Mouse (Mus musculus): ENCODE measurements around the gene Cavin4.
"Not testable (repeated sequence)": the region's sequence is repeated elsewhere in the genome, so short reads cannot be mapped to it uniquely, and the experiment has no call there.

Cavin4 gene

DNA sequence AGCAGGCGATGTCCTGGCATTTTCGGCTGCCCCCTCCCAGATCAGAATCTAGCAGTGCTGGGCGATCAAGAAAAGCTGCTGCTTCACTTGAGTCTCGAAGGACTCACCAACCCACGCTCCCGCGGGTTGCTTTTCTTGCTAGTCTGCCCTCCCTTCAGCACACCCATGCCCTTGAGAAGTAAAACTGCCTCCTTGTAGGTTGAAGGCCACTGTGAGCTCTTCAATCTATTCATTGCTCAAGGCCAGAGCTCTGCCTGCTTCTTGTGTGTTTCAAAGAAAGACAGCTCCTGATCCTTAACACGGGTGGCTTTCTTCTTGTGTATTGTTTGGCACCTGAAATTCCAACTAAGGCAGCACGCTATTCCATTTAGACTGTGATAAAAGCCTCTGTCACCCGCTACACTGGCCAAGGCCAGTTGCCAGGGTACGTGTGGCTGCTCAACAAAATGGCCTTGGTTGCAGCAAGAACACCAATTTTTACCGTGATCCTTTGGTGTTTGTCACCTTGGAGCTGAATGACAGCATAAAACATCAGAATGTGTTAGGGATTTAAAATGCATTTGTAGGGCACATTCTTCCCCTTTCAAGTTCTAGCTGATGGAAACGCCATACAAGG lies 13.4 kb downstream of the Cavin4 start:
- no peak for DNase-seq

- no peak for DNase-seq
Measured at GRCm38 (mm10) chr4:48677276-48677675, 14.0 kb downstream of the Cavin4 start.

- no peak for DNase-seq
Measured at GRCm38 (mm10) chr4:48677812-48678211, 14.5 kb downstream of the Cavin4 start.

GRCm38 (mm10) chr4:48678793-48679192 lies 15.5 kb downstream of the Cavin4 start:
- DNase-seq: no peak

DNA sequence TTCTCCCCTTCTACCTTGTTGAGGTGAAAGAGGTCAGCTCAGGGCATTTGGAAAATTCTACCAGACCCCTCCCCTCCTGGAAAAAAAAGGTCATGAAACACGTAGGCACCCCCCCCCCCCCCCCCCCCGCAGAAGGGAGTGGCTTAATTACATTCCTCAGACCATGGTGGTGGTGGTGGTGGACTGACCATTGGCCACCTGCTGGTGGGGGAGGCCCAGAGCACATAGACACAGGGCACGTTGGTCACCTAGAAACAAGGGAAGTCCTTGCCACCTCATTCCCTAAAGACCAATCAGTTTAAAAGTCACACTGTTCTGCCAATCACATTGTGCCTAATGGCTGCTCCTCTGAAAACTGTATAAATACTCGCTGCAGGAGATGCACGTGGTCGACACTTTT lies 16.4 kb downstream of the Cavin4 start:
- DNase-seq: not testable (repeated sequence)

GRCm38 (mm10) chr4:48680214-48680613 lies 16.9 kb downstream of the Cavin4 start:
- no peak for DNase-seq

GRCm38 (mm10) chr4:48680648-48681343 lies 17.5 kb downstream of the Cavin4 start:
- no peak for DNase-seq

DNA sequence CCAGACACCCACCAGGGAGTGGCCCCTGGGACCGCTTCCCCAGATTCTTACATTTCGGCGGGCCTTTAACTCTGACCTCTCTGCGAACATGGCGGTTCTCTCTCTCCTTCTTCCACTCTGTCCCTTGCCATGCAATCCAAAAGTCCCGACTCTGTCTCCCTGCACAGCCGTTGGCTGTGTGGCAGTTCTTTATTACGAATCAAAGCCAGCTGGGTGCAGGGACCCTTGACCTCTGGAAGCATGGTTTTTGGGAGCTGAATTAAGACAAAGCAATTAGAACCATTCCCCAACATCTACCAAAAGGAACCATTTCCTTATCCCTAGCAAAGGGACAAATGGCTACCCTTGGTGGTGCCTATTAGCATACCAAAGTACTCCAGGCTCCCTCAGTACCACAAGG lies 19.8 kb downstream of the Cavin4 start:
- DNase-seq: no peak

GRCm38 (mm10) chr4:48683633-48684209 lies 20.4 kb downstream of the Cavin4 start:
- DNase-seq: not testable (repeated sequence)

DNA sequence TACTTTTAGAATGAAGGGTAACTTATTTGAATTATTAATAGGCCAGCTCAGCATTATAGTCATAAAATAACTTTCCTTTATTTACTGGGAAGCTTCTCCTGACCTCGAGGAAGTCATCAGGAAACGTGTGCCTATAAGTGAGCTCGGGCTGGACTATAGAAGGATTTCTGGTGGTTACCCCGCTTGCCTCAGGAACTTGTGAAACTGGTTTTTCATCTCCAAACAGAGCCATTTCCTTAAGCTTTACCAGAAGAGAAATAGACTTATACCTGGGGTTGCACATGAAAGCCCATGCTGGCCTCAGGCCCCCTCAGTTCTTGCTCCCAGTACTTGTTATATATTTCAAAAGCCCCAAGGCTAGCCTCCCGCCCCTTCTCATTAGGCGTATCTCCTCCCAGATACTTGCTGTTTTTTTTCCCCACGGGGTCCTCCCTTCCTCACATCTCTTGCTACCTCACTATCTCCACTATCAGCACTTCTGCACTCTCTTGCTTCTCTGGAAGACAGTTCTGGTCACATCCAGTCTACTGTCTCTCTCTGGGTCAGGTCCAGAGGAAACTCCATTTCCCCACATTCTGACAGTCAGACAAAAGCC lies 21.4 kb downstream of the Cavin4 start:
- no peak for DNase-seq

DNA sequence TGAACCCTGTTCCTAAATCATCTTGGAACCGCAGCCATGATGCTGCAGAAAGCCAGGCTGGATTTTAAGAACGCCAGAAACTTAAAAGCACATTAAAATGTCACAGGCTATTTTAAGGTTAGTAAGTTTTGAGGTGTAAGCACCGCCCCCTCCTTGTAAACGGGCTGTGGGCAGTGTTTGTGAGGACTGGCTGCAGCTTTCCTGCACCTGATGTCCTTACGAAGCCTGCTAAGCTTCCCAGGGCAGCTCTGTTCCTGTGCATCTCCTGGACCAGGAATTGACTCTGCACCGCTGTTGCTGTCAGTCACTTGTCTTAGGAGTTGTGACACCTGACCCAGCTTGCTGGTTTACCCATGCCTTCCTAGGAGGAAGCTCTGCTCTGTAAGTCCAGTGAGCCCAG lies 24.8 kb downstream of the Cavin4 start:
- DNase-seq: no peak

DNA sequence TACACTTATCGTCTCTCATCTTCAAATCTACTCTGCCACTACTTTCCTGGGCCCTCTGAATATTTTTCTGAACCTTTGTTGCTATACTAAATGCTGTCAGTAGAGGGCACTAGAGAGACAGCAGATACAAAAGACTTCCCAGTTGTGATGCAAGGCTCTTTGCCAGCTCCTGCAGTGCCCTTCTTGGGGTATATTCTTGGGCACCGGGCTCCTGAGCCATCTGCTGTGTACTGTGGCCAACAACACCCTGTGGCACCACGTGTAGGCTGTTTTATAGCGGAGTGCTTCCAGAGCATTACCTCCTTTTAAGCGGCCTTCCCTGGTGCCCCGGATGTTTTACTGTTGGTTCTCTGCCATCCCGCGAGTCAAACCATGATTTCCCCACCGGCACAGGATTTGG lies 27.3 kb downstream of the Cavin4 start:
- DNase-seq: peak; percentile 69

DNA sequence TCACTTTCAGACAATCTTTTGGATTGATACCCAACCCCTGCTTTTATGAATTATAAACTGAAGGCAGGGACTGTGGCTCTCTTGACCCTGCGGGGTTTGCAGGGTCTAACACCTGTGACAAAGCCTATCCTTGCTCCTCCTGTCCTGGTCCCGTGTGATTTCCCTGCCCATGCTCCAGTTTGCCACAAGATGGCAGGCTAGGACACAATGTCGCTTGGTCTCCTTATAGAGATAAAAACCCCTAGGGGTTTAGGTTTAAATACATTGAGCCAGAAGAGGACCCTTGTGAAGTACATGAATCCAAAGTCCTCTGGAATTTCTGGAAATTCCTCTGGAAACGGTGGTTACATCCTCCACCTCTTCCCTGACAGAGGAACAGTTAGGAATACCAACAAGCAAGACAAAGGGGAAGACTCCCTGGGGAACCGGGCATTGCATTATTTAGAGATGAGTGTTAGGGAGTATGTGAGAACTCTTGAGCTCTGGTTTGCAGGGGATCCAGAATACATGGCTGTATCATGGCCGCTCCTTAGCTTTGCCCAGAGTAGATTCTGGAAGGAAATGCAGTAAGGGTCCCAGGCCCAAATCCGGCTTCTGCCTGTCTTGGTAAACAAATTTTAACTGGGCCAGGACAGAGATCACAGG lies 28.6 kb downstream of the Cavin4 start:
- DNase-seq: peak; percentile 47

GRCm38 (mm10) chr4:48692736-48693292 lies 29.5 kb downstream of the Cavin4 start:
- no peak for DNase-seq

DNA sequence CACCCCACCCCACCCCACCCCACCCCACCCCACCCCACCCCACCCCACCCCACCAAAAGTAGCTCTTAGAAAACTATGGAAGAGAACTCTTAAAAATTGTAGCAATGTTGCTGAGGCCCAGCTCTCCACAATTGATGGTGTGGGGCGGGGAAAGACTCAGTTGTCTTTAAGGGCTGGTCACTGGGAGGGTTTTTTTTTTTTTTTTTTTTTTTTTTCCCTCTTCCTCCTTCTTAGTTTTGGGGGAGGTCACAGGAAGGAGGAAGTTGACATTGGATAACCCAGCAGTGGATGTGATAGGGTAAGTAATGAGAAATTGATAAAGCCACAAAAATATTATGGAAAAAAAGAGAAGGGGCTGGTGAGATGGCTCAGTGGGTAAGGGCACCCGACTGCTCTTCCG lies 33.4 kb downstream of the Cavin4 start:
- no peak for DNase-seq

DNA sequence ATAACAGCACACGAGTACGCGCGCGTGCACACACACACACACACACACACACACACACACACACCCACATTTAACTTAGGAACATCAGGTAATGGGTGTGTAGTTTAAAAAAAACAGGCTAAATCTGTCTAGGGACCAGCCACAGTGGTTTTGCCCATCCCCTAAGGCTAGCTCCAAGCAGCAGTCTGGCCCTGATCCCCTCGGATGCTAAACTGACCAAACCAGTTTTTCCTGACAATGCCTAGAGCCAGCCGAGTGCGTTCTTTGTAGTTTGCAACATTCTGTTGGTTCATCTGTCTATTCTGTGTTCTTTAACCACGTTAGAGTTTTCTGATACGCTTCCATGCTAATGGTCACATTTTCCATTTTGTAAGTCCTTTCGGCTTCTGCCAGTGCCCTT lies 34.0 kb downstream of the Cavin4 start:
- no peak for DNase-seq

DNA sequence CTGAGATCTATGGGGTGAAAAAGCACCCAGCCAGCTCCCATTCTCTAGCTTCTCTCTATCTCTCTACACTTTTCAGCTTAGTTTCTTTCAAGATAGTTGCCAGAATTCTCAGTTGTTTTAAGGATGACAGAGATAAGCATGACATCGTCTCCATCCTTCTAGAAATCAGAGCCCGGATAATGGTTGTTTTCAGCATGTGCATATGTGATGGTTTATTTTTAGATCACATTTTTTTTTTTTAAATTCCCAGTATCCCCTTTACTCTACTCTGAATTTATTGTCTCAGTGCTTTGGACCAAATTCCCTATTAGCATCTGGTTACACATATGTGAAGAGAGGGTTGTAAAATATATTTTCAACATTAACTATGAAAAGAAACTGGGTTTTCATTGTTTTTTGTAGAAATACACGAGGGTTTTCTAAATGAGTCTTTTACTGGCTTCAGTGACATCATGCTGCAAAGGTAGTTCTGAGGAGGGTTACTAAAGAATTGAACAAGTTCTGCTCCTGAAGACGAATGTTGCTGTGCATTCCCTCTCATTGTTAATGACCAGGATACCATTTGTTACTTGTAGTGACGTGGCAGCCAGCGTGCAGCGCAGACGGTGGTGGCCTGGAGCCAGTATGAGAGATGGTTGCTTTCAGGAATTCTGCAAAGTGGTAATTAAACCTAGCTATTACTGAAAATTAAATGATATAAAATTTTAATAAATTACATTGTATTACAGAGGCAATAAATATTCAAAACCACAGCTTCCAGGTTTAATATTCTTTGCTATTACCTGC lies 52.7 kb downstream of the Cavin4 start:
- no peak for DNase-seq

DNA sequence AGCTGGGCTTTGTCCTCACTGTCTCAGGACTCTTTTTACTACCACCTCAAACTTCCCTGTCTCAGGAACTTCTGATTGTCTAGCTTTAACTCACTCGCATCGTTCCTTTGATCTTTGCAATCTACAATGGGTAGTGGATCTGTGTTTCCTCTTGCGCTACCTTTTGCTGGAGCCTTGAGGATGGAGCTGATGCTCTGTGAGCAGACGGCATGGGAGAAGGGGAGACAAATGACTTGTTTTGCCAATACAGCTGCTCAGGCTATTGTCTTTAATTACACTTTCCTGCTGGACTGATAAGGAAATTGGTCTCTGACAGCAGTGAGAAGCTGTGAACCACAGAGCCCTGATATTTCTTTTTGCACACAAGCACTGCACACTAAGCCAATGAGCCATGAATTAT lies 53.5 kb downstream of the Cavin4 start:
- DNase-seq: no peak
